Mouse (Mus musculus) C2C12 (cell line): ENCODE results near the gene Mturn.

ENCODE experiments used
- CEBPB ChIP-seq: IDR thresholded peaks from one replicate; pipeline ENCODE4 v1.6.1; 2011; ENCODE audit warnings: low read depth, mild to moderate bottlenecking, control low read depth, moderate library complexity
- CTCF ChIP-seq: IDR thresholded peaks from one replicate; pipeline ENCODE4 v1.5.1; 2011; ENCODE audit not compliant: control insufficient read depth, insufficient read depth, insufficient read length
- MAX ChIP-seq: IDR thresholded peaks from one replicate; pipeline ENCODE4 v1.6.1; 2011; ENCODE audit warnings: mild to moderate bottlenecking, control low read depth
- MYOD1 ChIP-seq: IDR thresholded peaks from one replicate; pipeline ENCODE4 v1.6.1; 2011; ENCODE audit warnings: low read depth; ENCODE audit not compliant: control insufficient read depth, insufficient read length
- MYOG ChIP-seq: IDR thresholded peaks from one replicate; pipeline ENCODE4 v1.6.1; 2011; ENCODE audit not compliant: control insufficient read depth, insufficient read length; ENCODE audit errors: extremely low read depth
- USF1 ChIP-seq: IDR thresholded peaks from one replicate; pipeline ENCODE4 v1.6.1; 2011; ENCODE audit warnings: low read depth, mild to moderate bottlenecking, control low read depth, moderate library complexity

DNA sequence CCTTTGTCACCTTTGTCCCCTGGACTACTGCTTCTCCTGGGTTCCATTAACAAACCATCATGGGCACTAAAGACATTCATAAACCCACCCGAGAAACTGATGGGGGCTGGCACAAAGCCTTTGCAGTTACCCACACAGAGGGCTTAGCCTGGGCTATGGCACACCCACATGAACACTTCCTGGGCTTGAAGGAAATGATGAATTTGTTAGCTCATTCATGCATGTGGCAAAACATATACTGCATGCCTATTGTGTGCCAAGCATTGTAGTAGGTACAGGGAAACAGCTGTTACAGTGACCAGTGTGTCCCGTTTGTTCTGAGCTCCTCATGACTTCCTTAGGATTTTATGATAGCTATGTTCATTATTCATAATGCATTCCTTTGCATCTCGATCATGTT, 55.8 kb downstream of the Mturn start:
- TF ChIP-seq CTCF (no peak), USF1 (no peak), CEBPB (no peak), MAX (no peak), MYOD1 (no peak), MYOG (no peak)
